In genomic region chr3:121239096-121239495, GRCm38 (mm10) we compare ENCODE assay signal across 14 mouse cellular contexts. TPM values are rescaled to one million over a fixed set of nuclear protein-coding genes. Genes with fewer than 3 reads are reported as not detected.
DNase-seq lines count a peak whose midpoint lies in the region; ATAC-seq lines count a peak whose summit lies in the region.
"Had no signal": no experiment of that assay in that cellular context is flagged by ENCODE, and none has a peak within 500 bp of the region (broad histone marks: within the 10 kb centered on the region; RNA-seq: fewer than 3 reads in every experiment).

No protein-coding gene starts in this region.

- no peak overlapping the region for H3K4me2 ChIP-seq in forebrain, embryonic 11.5 days (ENCODE audit: low read depth, low read length, severe bottlenecking)
- H3K4me2 ChIP-seq in midbrain, embryonic 15.5 days, result no peak overlapping the region
- no peak overlapping the region for H3K4me2 ChIP-seq in midbrain, embryonic 11.5 days
- H3K4me2 ChIP-seq: embryonic facial prominence, embryonic 15.5 days; hindbrain, embryonic 12.5 days had no signal

- H3K27ac ChIP-seq in forebrain, embryonic 10.5 days, result peak overlapping the region; percentile 89
- H3K27ac ChIP-seq in forebrain, embryonic 11.5 days (ENCODE audit: low read depth, low read length), result no peak overlapping the region
- no peak overlapping the region for H3K27ac ChIP-seq in midbrain, embryonic 15.5 days
- H3K27ac ChIP-seq in midbrain, embryonic 11.5 days (ENCODE audit: low read depth, low read length), result no peak overlapping the region
- H3K27ac ChIP-seq: embryonic facial prominence, embryonic 15.5 days; hindbrain, embryonic 12.5 days; stomach, postnatal 0 days had no signal

- no peak for DNase-seq in forebrain, embryonic 10.5 days (ENCODE audit: extremely low spot score, low spot score)
- DNase-seq in forebrain, embryonic 11.5 days (ENCODE audit: low spot score), result no peak
- no peak for DNase-seq in midbrain, embryonic 11.5 days (ENCODE audit: low spot score, missing footprints)
- DNase-seq in cerebellum, adult 9-11 months, result peak; percentile 70
- DNase-seq in retina, embryonic 14.5 days (ENCODE audit: low spot score), result peak; percentile 45
- no peak for DNase-seq in adrenal gland, adult 2 months
- DNase-seq: adrenal gland, postnatal 25 days; kidney, adult 2 months; thymus, postnatal 36 days had no signal

- peaks cover 42% of the 10 kb centered on the region for H3K4me1 ChIP-seq in forebrain, embryonic 10.5 days
- peaks cover 8% of the 10 kb centered on the region; the same call in 1 of the 2 replicates for H3K4me1 ChIP-seq in forebrain, embryonic 11.5 days (replicated peaks; ENCODE audit: control insufficient read depth, insufficient read depth, low read length)
- peaks cover 8% of the 10 kb centered on the region for H3K4me1 ChIP-seq in midbrain, embryonic 15.5 days
- peaks cover 8% of the 10 kb centered on the region; the same call in 1 of the 2 replicates for H3K4me1 ChIP-seq in midbrain, embryonic 11.5 days (ENCODE audit: control insufficient read depth, insufficient read depth, low read length)

- 83% methylated on average over 8 of the region's 8 CpGs for WGBS in forebrain, embryonic 10.5 days
- 64% methylated on average over 8 of the region's 8 CpGs for WGBS in forebrain, embryonic 11.5 days
- 60% methylated on average over 8 of the region's 8 CpGs for WGBS in midbrain, embryonic 15.5 days
- WGBS in midbrain, embryonic 11.5 days, result 83% methylated on average over 8 of the region's 8 CpGs

- no peak overlapping the region for H3K4me3 ChIP-seq in forebrain, embryonic 10.5 days
- H3K4me3 ChIP-seq in forebrain, embryonic 11.5 days (ENCODE audit: low read depth, low read length), result no peak overlapping the region
- no peak overlapping the region for H3K4me3 ChIP-seq in midbrain, embryonic 15.5 days
- no peak overlapping the region for H3K4me3 ChIP-seq in midbrain, embryonic 11.5 days (ENCODE audit: low read depth, low read length)
- H3K4me3 ChIP-seq: embryonic facial prominence, embryonic 15.5 days; hindbrain, embryonic 12.5 days had no signal

- H3K36me3 ChIP-seq in forebrain, embryonic 10.5 days (replicated peaks), result no peaks in the 10 kb centered on the region
- no peaks in the 10 kb centered on the region for H3K36me3 ChIP-seq in forebrain, embryonic 11.5 days (ENCODE audit: control insufficient read depth, insufficient read depth, low read length)
- H3K36me3 ChIP-seq in midbrain, embryonic 15.5 days (replicated peaks), result no peaks in the 10 kb centered on the region
- no peaks in the 10 kb centered on the region for H3K36me3 ChIP-seq in midbrain, embryonic 11.5 days (ENCODE audit: control insufficient read depth, insufficient read depth, low read length)
- H3K36me3 ChIP-seq: embryonic facial prominence, embryonic 15.5 days; hindbrain, embryonic 12.5 days had no signal

- H3K9me3 ChIP-seq in forebrain, embryonic 10.5 days, result no peaks in the 10 kb centered on the region
- no peaks in the 10 kb centered on the region for H3K9me3 ChIP-seq in forebrain, embryonic 11.5 days (ENCODE audit: control insufficient read depth, low read length)
- H3K9me3 ChIP-seq in midbrain, embryonic 15.5 days, result no peaks in the 10 kb centered on the region
- no peaks in the 10 kb centered on the region for H3K9me3 ChIP-seq in midbrain, embryonic 11.5 days (ENCODE audit: control insufficient read depth, low read length)
- H3K9me3 ChIP-seq: embryonic facial prominence, embryonic 15.5 days; hindbrain, embryonic 12.5 days had no signal

- no peaks in the 10 kb centered on the region for H3K27me3 ChIP-seq in forebrain, embryonic 10.5 days (ENCODE audit: poor library complexity, severe bottlenecking)
- no peaks in the 10 kb centered on the region for H3K27me3 ChIP-seq in forebrain, embryonic 11.5 days (ENCODE audit: control insufficient read depth, insufficient read depth, low read length)
- H3K27me3 ChIP-seq in midbrain, embryonic 15.5 days (replicated peaks), result no peaks in the 10 kb centered on the region
- H3K27me3 ChIP-seq in midbrain, embryonic 11.5 days (ENCODE audit: control insufficient read depth, insufficient read depth, low read length), result no peaks in the 10 kb centered on the region
- H3K27me3 ChIP-seq: embryonic facial prominence, embryonic 15.5 days; hindbrain, embryonic 12.5 days had no signal

- H3K9ac ChIP-seq in forebrain, embryonic 11.5 days (ENCODE audit: low read length), result no peak overlapping the region
- no peak overlapping the region for H3K9ac ChIP-seq in midbrain, embryonic 15.5 days
- no peak overlapping the region for H3K9ac ChIP-seq in midbrain, embryonic 11.5 days (ENCODE audit: low read length)
- H3K9ac ChIP-seq: embryonic facial prominence, embryonic 15.5 days; hindbrain, embryonic 12.5 days had no signal

- ATAC-seq in forebrain, embryonic 11.5 days (replicated peaks; ENCODE audit: low FRiP score), result no peak
- 0 out of 2 replicates have a peak, but pooled peaks have one; percentile 37 for ATAC-seq in midbrain, embryonic 15.5 days (replicated peaks)
- no peak for ATAC-seq in midbrain, embryonic 11.5 days (ENCODE audit: low FRiP score)
- ATAC-seq: lung, postnatal 0 days had no signal

RNA-seq across cellular contexts. Expression of gene Tmem56, which starts 43.8 kb away (rescaled TPM):
- polyA plus RNA-seq in forebrain, embryonic 10.5 days (2016; fragmentation: Nextera tagmentation; extraction: Ambion mirVana), result 1.4 and 1.6 TPM in 2 replicates
- 2.1 and 3.1 TPM in 2 replicates for polyA plus RNA-seq in forebrain, embryonic 11.5 days (2014; fragmentation: Nextera tagmentation; extraction: Ambion mirVana)
- 2.2 and 3.0 TPM in 2 replicates for polyA plus RNA-seq in midbrain, embryonic 15.5 days (2015; fragmentation: Nextera tagmentation; extraction: Ambion mirVana)
- 1.2 and 1.5 TPM in 2 replicates for polyA plus RNA-seq in midbrain, embryonic 11.5 days (2014; fragmentation: Nextera tagmentation; extraction: Ambion mirVana)
- total RNA-seq in adrenal gland, adult 2 months (2021), result 10 to 100 TPM; 32.0 to 56.3 TPM
- polyA plus RNA-seq in adrenal gland, adult 2 months (2012; rRNA removed), result 7.8 TPM in 2 replicates

RNA-seq across cellular contexts. Expression of gene Alg14, which starts 52.5 kb away (rescaled TPM):
- polyA plus RNA-seq in forebrain, embryonic 10.5 days (2016; fragmentation: Nextera tagmentation; extraction: Ambion mirVana), result 30.9 and 34.0 TPM in 2 replicates
- polyA plus RNA-seq in forebrain, embryonic 11.5 days (2014; fragmentation: Nextera tagmentation; extraction: Ambion mirVana), result 28.9 and 30.2 TPM in 2 replicates
- polyA plus RNA-seq in midbrain, embryonic 15.5 days (2015; fragmentation: Nextera tagmentation; extraction: Ambion mirVana), result 33.3 and 38.2 TPM in 2 replicates
- 37.6 and 38.0 TPM in 2 replicates for polyA plus RNA-seq in midbrain, embryonic 11.5 days (2014; fragmentation: Nextera tagmentation; extraction: Ambion mirVana)
- total RNA-seq in adrenal gland, adult 2 months (2021), result 10 to 100 TPM; 37.3 to 39.7 TPM
- polyA plus RNA-seq in adrenal gland, adult 2 months (2012; rRNA removed), result 16.1 and 16.4 TPM in 2 replicates

Comparison
In these comparisons a context has a peak if more than half of its experiments do, and no peak if none do; other contexts are left out.
1. DNase-seq: peak in cerebellum, adult 9-11 months (single experiment) and retina, embryonic 14.5 days (single experiment); none in forebrain, embryonic 10.5 days (single experiment), forebrain, embryonic 11.5 days (single experiment), midbrain, embryonic 11.5 days (single experiment) and adrenal gland, adult 2 months (single experiment).